Mouse (Mus musculus): ENCODE data around the gene Ptpn5.

The Ptpn5 gene

GRCm38 (mm10) chr7:47061560-47061959 is 71.9 kb downstream of the Ptpn5 start:
- in situ Hi-C loops (cut with MboI, MseI), result no loop called here

DNA sequence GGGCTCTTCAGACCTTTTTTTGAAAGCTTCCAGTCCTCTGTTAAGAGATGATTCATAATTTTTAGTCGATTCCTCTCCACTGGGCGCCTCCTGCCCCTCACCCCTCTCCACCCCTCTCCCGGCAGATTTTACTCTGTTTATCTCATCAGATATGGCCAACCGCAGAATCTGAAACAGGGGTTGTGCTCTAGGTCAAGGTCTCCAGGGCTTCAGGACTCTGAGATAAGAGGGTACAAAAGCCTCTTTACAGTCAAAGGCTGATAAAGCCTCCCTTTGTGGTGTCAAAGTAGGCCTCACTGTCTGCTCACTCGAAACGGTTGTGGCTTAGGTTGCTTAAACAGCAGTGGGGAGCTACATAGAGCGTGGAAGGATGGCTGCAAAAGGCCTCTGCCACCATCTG is 74.1 kb downstream of the Ptpn5 start:
- in situ Hi-C loops (cut with MboI, MseI), result no loop called here

GRCm38 (mm10) chr7:47056273-47056672 is 77.2 kb downstream of the Ptpn5 start:
- in situ Hi-C loops (cut with MboI, MseI), result no loop called here

DNA sequence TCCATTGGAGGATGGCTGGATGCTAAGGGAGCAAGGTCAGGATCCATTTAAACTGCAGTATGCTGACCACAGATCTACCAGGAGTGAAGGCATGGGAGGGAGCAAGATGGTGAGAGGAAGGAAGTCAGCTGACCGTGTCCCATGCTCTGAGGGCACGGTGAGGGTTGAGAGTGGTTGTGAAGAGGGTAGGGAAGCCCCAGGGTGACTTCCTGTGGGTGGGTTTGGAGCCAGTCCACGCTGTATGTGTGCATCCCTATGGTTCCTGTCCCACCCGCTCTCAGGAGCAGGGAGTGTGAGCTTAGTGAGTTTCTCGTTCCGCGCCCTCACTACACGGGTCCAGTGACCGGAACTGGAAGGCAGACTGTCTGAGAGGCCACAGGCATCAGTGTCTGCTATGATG is 77.7 kb downstream of the Ptpn5 start:
- in situ Hi-C loops (cut with MboI, MseI), result no loop called here

DNA sequence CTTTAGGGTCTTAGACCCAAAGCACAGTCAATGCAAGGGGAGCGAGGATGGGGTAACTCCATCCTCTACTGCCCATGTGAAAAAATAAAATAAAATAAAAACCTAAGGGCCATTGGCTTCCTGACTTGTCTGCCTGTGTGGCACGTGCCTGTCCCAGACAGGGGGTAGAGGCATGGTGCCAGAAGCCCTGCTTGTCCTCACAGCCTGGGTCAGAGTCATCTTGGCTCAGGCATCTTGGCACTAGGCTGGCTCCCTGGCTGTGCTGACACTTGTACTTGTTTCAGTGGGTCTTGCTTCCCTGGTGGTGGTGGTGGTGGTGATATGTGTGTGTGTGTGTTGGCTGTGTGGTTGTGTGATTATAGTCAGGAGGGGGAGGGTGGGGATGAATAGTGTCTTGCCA is 78.8 kb downstream of the Ptpn5 start:
- in situ Hi-C loops (cut with MboI, MseI), result no loop called here

DNA sequence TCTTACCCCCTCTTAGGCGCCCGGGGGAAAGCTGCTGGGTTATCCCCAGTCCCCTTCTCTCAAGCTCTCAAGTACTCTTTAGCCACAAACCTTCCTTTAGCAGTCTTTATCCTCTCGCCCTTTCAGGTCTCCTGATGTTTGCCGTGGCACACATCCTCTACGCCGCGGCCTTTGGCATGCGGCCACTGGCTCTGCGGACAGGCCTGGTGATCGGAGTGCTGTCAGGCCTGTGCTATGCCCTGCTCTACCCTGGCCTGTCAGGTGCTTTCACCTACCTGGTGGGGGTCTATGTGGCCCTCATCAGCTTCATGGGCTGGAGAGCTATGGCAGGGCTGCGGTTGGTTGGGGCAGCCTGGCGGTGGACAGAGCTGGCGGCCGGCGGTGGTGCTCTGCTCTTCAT is 80.2 kb downstream of the Ptpn5 start:
- in situ Hi-C loops (cut with MboI, MseI), result no loop called here

DNA sequence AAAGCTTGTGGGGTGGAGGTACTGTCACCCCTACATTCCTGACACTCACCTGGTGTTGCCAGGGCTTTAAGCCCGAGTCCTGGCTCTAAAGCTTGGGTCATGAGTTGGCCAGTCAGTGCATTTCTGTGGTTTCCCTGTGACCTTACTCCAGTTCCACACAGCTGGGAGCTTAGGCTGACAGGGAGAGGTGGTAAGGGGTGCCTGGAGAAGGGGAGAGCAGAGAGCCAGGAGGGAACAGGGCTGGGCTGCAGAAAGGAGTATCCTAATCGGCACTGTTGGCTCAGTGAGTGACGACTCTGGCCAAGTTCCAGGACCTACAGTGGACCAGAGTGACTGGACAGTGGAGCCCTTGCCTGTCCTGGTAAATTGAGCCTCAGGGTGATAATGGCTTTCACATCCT is 81.2 kb downstream of the Ptpn5 start:
- in situ Hi-C loops (cut with MboI, MseI), result no loop called here

DNA sequence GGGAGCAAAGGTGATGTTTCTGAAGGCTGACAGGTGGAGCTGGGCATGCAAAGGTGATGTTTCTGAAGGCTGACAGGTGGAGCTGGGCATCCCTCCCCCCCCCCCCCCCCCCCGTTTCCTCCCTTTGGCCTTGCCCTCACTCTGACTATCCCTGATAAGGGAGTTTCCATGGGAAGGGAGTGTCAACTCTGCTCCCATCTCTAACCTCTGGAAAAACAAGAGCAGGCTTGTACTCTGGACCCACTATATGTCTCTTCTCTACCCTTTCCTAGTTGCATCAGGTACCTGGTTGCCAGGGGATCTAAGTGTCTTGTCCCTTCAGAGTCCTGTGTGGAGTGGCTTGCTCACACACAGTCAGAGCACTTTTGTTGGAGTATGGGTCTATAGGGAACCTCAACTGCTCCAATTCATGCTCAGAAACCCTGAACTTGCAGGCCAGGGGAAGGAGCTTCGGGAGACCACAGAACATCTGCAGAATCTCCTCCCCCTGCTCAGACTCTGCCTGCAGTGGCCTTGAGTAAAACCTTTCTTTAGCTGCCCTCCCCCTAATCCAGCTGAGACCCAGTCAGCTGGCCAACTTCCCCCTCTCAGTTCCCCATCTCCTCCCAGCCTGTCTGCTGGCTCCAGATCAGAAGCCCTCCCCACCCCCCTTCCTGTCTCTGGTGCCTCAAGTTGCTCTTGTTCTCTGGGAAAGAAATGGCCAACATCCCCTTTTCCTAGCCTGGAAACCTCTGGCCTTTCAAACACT is 81.9 kb downstream of the Ptpn5 start:
- in situ Hi-C loops (cut with MboI, MseI), result no loop called here

- in situ Hi-C loops (cut with MboI, MseI), result no loop called here
Observed at GRCm38 (mm10) chr7:47050766-47051165, 82.7 kb downstream of the Ptpn5 start.

DNA sequence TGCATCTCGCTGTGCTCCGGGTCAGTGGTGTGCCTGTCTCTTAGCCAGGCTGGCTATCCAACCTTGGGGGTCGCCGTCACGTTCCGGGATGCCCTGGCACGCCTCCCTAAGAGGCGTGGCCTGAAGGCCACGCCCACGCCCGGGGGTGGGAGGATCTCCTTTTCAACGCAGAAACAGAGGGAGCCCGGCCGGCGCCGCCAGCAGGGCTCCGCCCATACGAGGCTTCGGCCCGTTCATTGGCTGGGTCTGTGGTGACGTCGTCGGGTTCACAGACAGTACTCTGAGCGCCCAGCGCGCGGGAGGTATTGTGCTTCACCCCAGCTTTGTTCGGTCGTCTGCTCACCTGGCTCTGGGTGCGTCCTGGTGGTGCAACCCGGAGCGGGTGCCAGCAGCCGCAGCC is 83.1 kb downstream of the Ptpn5 start, which contains the start of gene Tmem86a:
Tmem86a (plus strand) TSS at position 236 of the 400 bp plus-strand sequence.
- in situ Hi-C loops (cut with MboI, MseI), result no loop called here

GRCm38 (mm10) chr7:47042823-47043490 is 90.5 kb downstream of the Ptpn5 start:
- in situ Hi-C loops (cut with MboI, MseI), result no loop called here

GRCm38 (mm10) chr7:47042121-47042520 is 91.4 kb downstream of the Ptpn5 start:
- in situ Hi-C loops (cut with MboI, MseI), result no loop called here

DNA sequence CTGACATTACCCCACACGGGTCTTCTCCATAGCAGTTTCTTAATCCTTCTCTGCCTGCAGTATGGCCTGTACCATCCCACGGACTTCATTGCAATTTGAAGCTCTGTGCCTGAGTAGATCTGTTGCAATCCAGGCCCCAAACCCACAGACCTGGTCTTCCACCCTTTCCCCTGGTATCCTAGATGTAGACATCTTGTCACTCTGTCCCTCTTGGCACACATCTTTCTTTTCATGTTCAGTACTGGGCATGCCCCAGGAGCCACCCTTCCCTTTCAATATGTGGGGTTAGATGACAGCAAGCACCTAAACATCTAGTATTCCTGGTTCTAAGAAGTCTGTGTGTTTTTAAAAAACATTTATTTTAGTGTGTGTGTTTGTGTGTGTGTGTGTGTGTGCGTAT is 91.8 kb downstream of the Ptpn5 start:
- in situ Hi-C loops (cut with MboI, MseI), result no loop called here

DNA sequence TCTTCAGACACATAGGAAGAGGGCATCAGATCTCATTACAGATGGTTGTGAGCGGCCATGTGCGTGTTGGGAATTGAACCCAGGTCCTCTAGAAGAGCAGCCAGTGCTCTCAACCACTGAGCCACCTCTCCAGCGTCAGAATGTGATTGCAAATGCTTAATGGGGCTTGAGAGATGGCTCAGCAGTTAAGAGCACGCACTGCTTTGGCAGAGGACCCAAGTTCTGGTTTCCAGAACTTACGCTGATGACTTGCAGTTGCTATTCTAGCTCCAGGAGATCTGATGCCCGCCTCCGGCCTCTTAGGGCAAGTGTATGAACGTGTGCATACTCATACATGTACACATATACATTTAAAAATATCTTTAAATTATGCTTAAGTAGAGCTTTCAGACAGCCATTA is 98.1 kb downstream of the Ptpn5 start:
- in situ Hi-C loops (cut with MboI, MseI), result no loop called here

DNA sequence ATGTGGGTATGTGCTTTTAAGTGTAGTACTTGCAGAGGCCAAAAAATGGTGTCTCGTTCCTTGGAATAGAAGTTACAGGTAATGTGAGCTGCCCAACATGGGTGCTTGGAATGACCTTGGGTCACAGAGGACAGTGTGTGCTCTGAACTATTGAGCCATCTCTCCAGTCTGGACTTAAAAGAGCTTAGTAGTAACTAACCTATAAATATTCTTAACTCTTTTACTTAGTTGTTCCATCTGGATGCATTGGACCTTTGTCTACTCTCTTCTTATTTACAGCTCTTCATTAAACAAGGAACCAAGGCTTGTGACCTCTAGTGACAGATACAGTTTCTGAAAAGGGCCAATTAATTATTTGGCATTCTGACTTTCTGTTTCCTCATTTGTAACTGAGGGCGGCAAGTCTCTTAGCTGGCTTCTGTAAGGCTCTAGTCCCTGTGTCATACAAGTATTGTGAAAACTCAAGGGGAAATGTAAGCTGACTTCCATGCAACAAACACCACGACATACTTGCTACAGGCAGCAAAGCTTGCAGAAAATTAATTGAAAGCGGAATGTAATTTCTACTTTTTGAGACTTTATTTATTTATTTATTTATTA is 98.6 kb downstream of the Ptpn5 start:
- in situ Hi-C loops (cut with MboI, MseI), result no loop called here

- in situ Hi-C loops (cut with MboI, MseI), result no loop called here
Observed at GRCm38 (mm10) chr7:47031371-47031770, 102.1 kb downstream of the Ptpn5 start.

DNA sequence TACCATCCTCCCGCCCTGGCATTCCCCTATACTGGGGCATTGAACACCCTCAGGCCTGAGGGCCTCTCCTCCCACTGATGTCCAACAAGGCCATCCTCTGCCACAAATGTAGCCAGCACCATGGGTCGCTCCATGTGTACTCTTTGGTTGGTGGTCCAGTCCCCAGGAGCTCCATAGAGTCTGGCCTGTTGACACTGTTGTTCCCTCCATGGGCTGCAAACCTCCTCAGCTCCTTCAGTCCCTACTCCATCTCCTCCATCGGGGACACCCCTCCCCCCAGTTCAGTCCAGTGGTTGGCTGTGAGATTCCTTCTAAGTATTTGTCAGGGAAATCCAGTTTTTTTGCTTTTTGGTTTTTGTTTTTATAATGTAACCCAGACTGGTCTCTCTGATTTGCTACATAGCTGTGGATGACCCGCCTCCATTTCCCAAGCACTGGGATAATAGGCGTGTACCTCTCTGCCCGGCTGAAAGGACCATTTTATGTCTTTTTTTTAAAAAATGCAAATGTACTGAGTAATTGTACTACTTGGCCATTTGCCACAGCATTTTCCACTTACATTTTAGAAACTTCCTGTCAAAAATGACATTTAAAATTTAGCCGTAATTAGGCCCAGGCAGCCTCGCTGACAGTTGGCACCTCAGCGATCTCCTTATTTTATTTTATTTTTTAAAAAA is 102.8 kb downstream of the Ptpn5 start:
- in situ Hi-C loops (cut with MboI, MseI), result no loop called here

Measured in T-helper 1 cell (primary cell).